Mouse (Mus musculus) olfactory bulb, adult 2 months (tissue): ENCODE measurements around the gene Pdcd11.

Experiments
- CTCF ChIP-seq: fragments of 200-500 bp; IDR thresholded peaks from 2 replicates; pipeline ENCODE4 v1.5.1; 2012; ENCODE audit warnings: low read depth, mild to moderate bottlenecking, low read length, moderate library complexity; ENCODE audit not compliant: insufficient read depth
- POLR2A ChIP-seq: fragments of 200-500 bp; IDR thresholded peaks from 2 replicates; pipeline ENCODE4 v1.6.1; 2012; ENCODE audit warnings: mild to moderate bottlenecking, low read depth, low read length, moderate library complexity; ENCODE audit not compliant: insufficient read depth

- no peak for TF ChIP-seq CTCF
- TF ChIP-seq POLR2A: peak; percentile 97
These were observed 23.3 kb upstream of the Pdcd11 start, which contains the start of gene Taf5 for GRCm38 (mm10) chr19:47067096-47067882.
